Mouse (Mus musculus) MEL (cell line): ENCODE measurements around the gene Alas2. TPM values are rescaled to one million over a fixed set of nuclear protein-coding genes. Genes with fewer than 3 reads are reported as not detected.
A peak's percentile ranks its signal among the peaks of the same experiment; 100 is the strongest.

Experiments used
- DNase-seq: peaks from one replicate; pipeline ENCODE4 v3.0.0; 2011; ENCODE audit warnings: low read depth, low spot score
- H3K27ac ChIP-seq: 2 replicates; pipeline ENCODE4 v1.5.1; 2012; ENCODE audit warnings: low read depth, mild to moderate bottlenecking, control low read depth, low read length, moderate library complexity; ENCODE audit not compliant: control insufficient read depth
- H3K27me3 ChIP-seq, 2 experiments: fragments of 150-350 bp in 1 of 2; sonication (generic) in 1 of 2; 2 replicates each; pipeline ENCODE4 v1.6.1; 2012; ENCODE audit warnings: low read length in 2 of 2, mild to moderate bottlenecking in 2 of 2, improper control_type of control experiment in 1 of 2, moderate library complexity in 1 of 2; ENCODE audit not compliant: insufficient read depth in 2 of 2, control insufficient read depth in 1 of 2
- H3K36me3 ChIP-seq, 2 experiments: 2 replicates each; pipeline ENCODE4 v1.6.1; 2012 to 2014; ENCODE audit warnings: low read length in 2 of 2, improper control_type of control experiment in 1 of 2, inconsistent platforms in 1 of 2, mild to moderate bottlenecking in 1 of 2; ENCODE audit not compliant: insufficient read depth in 2 of 2, control insufficient read depth in 1 of 2
- H3K4me1 ChIP-seq, 2 experiments: fragments of 150-350 bp in 1 of 2; sonication (generic) in 1 of 2; 2 replicates each; pipeline ENCODE4 v1.6.1; 2012; ENCODE audit warnings: low read length in 2 of 2, improper control_type of control experiment in 1 of 2, mild to moderate bottlenecking in 1 of 2; ENCODE audit not compliant: insufficient read depth in 2 of 2, control insufficient read depth in 1 of 2
- H3K4me3 ChIP-seq, 2 experiments: fragments of 150-350 bp in 1 of 2; sonication (generic) in 1 of 2; 2 replicates each; pipeline ENCODE4 v1.5.1; 2012; ENCODE audit warnings: low read depth in 2 of 2, low read length in 2 of 2, mild to moderate bottlenecking in 2 of 2, moderate library complexity in 2 of 2, control low read depth in 1 of 2, improper control_type of control experiment in 1 of 2; ENCODE audit not compliant: control insufficient read depth in 1 of 2, insufficient read depth in 1 of 2
- H3K79me2 ChIP-seq: 2 replicates; pipeline ENCODE4 v1.6.1; 2012; ENCODE audit warnings: mild to moderate bottlenecking, low read length, moderate library complexity; ENCODE audit not compliant: control insufficient read depth, poor library complexity, insufficient read depth
- H3K9ac ChIP-seq: 2 replicates; pipeline ENCODE4 v1.6.1; 2012; ENCODE audit warnings: low read depth, mild to moderate bottlenecking, control low read depth, low read length, moderate library complexity; ENCODE audit not compliant: control insufficient read depth, poor library complexity, severe bottlenecking
- H3K9me3 ChIP-seq: fragments of 150-350 bp; sonication (generic); replicated peaks from 2 replicates; pipeline ENCODE4 v1.6.1; 2012; ENCODE audit warnings: mild to moderate bottlenecking, low read length, improper control_type of control experiment, moderate library complexity; ENCODE audit not compliant: insufficient read depth
- BHLHE40 ChIP-seq: IDR thresholded peaks from 2 replicates; pipeline ENCODE4 v1.6.1; 2012; ENCODE audit warnings: low read depth, mild to moderate bottlenecking, inconsistent platforms, low read length, improper control_type of control experiment, borderline replicate concordance
- CHD1 ChIP-seq: IDR thresholded peaks from 2 replicates; pipeline ENCODE4 v1.6.1; 2012; ENCODE audit warnings: low read depth, mild to moderate bottlenecking, inconsistent platforms, low read length, improper control_type of control experiment
- CHD2 ChIP-seq: IDR thresholded peaks from 2 replicates; pipeline ENCODE4 v1.6.1; 2011; ENCODE audit warnings: low read length, improper control_type of control experiment
- EP300 ChIP-seq, 2 experiments: IDR thresholded peaks; 2 replicates each; pipeline ENCODE4 v1.6.1; 2011; ENCODE audit warnings: improper control_type of control experiment in 2 of 2, low read length in 2 of 2, low read depth in 1 of 2, mild to moderate bottlenecking in 1 of 2
- ETS1 ChIP-seq: IDR thresholded peaks from 2 replicates; pipeline ENCODE4 v1.6.1; 2012; ENCODE audit warnings: low read depth, mild to moderate bottlenecking, inconsistent platforms, low read length, improper control_type of control experiment, moderate library complexity
- GATA1 ChIP-seq: IDR thresholded peaks from 2 replicates; pipeline ENCODE4 v1.6.1; 2011; ENCODE audit warnings: low read depth, low read length, improper control_type of control experiment
- JUND ChIP-seq: IDR thresholded peaks from 2 replicates; pipeline ENCODE4 v1.6.1; 2011; ENCODE audit warnings: low read depth, mild to moderate bottlenecking, improper control_type of control experiment, low read length
- KAT2A ChIP-seq: conservative IDR thresholded peaks from 2 replicates; pipeline ENCODE4 v1.6.1; 2012; ENCODE audit warnings: low read depth, low read length, improper control_type of control experiment, inconsistent platforms
- MAZ ChIP-seq: IDR thresholded peaks from 2 replicates; pipeline ENCODE4 v1.6.1; 2012; ENCODE audit warnings: low read depth, mild to moderate bottlenecking, inconsistent platforms, low read length, improper control_type of control experiment
- MEF2A ChIP-seq: IDR thresholded peaks from 2 replicates; pipeline ENCODE4 v1.6.1; 2014; ENCODE audit warnings: low read depth, mild to moderate bottlenecking, inconsistent platforms, low read length, improper control_type of control experiment; ENCODE audit not compliant: poor library complexity, insufficient replicate concordance, severe bottlenecking; ENCODE audit errors: extremely low read depth
- MXI1 ChIP-seq: IDR thresholded peaks from 2 replicates; pipeline ENCODE4 v1.6.1; 2011; ENCODE audit warnings: mild to moderate bottlenecking, low read depth, low read length, improper control_type of control experiment
- MYB ChIP-seq: IDR thresholded peaks from 2 replicates; pipeline ENCODE4 v1.6.1; 2011; ENCODE audit warnings: mild to moderate bottlenecking, low read depth, low read length, improper control_type of control experiment
- POLR2A ChIP-seq, 2 experiments: IDR thresholded peaks; 2 replicates each; pipeline ENCODE4 v1.6.1; 2011 to 2012; ENCODE audit warnings: low read length in 2 of 2, mild to moderate bottlenecking in 2 of 2, control low read depth in 1 of 2, improper control_type of control experiment in 1 of 2, low read depth in 1 of 2, moderate library complexity in 1 of 2; ENCODE audit not compliant: control insufficient read depth in 1 of 2, insufficient read depth in 1 of 2, poor library complexity in 1 of 2
- POLR2AphosphoS2 ChIP-seq: IDR thresholded peaks from 2 replicates; pipeline ENCODE4 v1.6.1; 2011; ENCODE audit warnings: low read length, improper control_type of control experiment
- RAD21 ChIP-seq: IDR thresholded peaks from 2 replicates; pipeline ENCODE4 v1.6.1; 2011; ENCODE audit warnings: mild to moderate bottlenecking, low read depth, low read length, improper control_type of control experiment
- RCOR1 ChIP-seq: IDR thresholded peaks from 2 replicates; pipeline ENCODE4 v1.6.1; 2012; ENCODE audit warnings: low read depth, mild to moderate bottlenecking, inconsistent platforms, low read length, improper control_type of control experiment
- SIN3A ChIP-seq: IDR thresholded peaks from 2 replicates; pipeline ENCODE4 v1.6.1; 2012; ENCODE audit warnings: low read length, improper control_type of control experiment, inconsistent platforms
- SMC3 ChIP-seq: IDR thresholded peaks from 2 replicates; pipeline ENCODE4 v1.6.1; 2011; ENCODE audit warnings: low read depth, low read length, improper control_type of control experiment
- TAL1 ChIP-seq: IDR thresholded peaks from 2 replicates; pipeline ENCODE4 v1.6.1; 2012; ENCODE audit warnings: mild to moderate bottlenecking, inconsistent platforms, low read length, moderate library complexity, mixed read lengths
- TCF12 ChIP-seq: IDR thresholded peaks from 2 replicates; pipeline ENCODE4 v1.6.1; 2014; ENCODE audit warnings: low read depth, mild to moderate bottlenecking, inconsistent platforms, low read length, improper control_type of control experiment, moderate library complexity
- UBTF ChIP-seq: IDR thresholded peaks from 2 replicates; pipeline ENCODE4 v1.6.1; 2012; ENCODE audit warnings: low read depth, mild to moderate bottlenecking, inconsistent platforms, low read length, improper control_type of control experiment, moderate library complexity, borderline replicate concordance; ENCODE audit not compliant: insufficient read depth
- USF1 ChIP-seq: IDR thresholded peaks from 2 replicates; pipeline ENCODE4 v1.6.1; 2014; ENCODE audit warnings: low read depth, mild to moderate bottlenecking, inconsistent platforms, low read length, improper control_type of control experiment, moderate library complexity
- USF2 ChIP-seq, 2 experiments: IDR thresholded peaks; 2 replicates each; pipeline ENCODE4 v1.6.1; 2011 to 2012; ENCODE audit warnings: improper control_type of control experiment in 2 of 2, low read length in 2 of 2, borderline replicate concordance in 1 of 2, inconsistent platforms in 1 of 2, low read depth in 1 of 2, mild to moderate bottlenecking in 1 of 2; ENCODE audit not compliant: insufficient read depth in 1 of 2
- polyA plus RNA-seq, 2 experiments: library from polyadenylated mRNA; stranded (reverse) in 1 of 2; unstranded in 1 of 2; fragments of >175 nt in 1 of 2; fragments of >200 nt in 1 of 2; gene quantifications; 2 replicates each; pipeline versions ENCODE4 v1.2.1 to v1.2.4; 2012; ENCODE audit warnings: low replicate concordance in 2 of 2, low read depth in 1 of 2; ENCODE audit not compliant: insufficient read length in 2 of 2, insufficient read depth in 1 of 2, missing spikeins in 1 of 2
- total RNA-seq: library from RNA; depleted of rRNA; stranded (reverse); fragments of 300-350 nt; gene quantifications from 2 replicates; pipeline ENCODE4 v1.2.3, GENCODE M21; 2012

Gene Alas2
- total and polyA plus RNA-seq, 3 experiments: 35.6 to 79.1 TPM; not detected in 1

DNA sequence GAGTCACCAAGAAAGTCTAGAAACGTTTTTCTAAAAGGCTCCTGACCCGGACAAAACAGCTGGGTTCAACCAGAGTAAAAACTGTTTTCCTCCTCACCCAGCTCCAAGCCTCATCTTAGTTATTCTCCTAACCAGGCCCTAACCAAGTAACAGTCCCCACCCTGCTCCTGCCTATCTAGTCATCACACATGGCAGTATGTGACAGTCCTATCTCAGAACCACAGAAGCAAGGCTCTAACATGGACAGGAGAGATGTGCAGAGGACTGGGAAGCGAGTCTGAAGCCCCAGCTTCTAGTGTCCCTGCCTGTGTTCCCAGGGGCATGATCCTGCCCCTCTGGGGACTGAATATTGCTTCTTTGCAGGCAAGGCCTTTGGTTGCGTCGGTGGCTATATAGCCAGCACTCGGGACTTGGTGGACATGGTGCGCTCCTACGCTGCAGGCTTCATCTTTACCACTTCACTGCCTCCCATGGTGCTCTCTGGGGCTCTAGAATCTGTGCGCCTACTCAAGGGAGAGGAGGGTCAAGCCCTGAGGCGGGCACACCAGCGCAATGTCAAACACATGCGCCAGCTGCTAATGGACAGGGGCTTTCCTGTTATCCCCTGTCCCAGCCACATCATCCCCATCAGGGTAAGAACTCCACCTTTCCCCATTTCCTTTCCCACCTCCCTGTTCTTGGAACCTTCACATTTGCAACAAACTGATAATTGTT lies 17.6 kb downstream of the Alas2 start:
- peak overlapping the region; percentile 50 for H3K27ac ChIP-seq
- peak; percentile 87 for DNase-seq
- TF ChIP-seq MXI1 (peak; percentile 29; the same call in 1 of the 2 replicates), SMC3 (no peak), KAT2A (no peak), CHD1 (no peak), BHLHE40 (no peak), ETS1 (peak; percentile 82), TAL1 (peak; percentile 97), MAZ (0 out of 2 replicates have a peak, but pooled peaks have one; percentile 27), JUND (no peak), RCOR1 (peak; percentile 82), USF1 (no peak), POLR2AphosphoS2 (no peak), MEF2A (no peak), USF2 (IDR thresholded peaks at IDR 0.05; ENCODE audit: borderline replicate concordance in 1 of 2, insufficient read depth in 1 of 2, low read depth in 1 of 2, low read length in 2 of 2) (no peak), UBTF (no peak), TCF12 (peak; percentile 97), SIN3A (peak; percentile 34; the same call in 1 of the 2 replicates), GATA1 (peak; percentile 92), RAD21 (no peak), CHD2 (no peak), EP300 (IDR thresholded peaks at IDR 0.05; ENCODE audit: low read depth in 1 of 2, low read length in 2 of 2) (peak; percentile 92 to 97), MYB (no peak), POLR2A (IDR thresholded peaks at IDR 0.05; ENCODE audit: control insufficient read depth in 1 of 2, insufficient read depth in 1 of 2, low read depth in 1 of 2, low read length in 2 of 2, poor library complexity in 1 of 2) (no peak)
- H3K9me3 ChIP-seq: no peaks in the 10 kb centered on the region
- H3K4me3 ChIP-seq: no peak overlapping the region
- H3K27me3 ChIP-seq: no peaks in the 10 kb centered on the region
- no peaks in the 10 kb centered on the region for H3K79me2 ChIP-seq
- H3K9ac ChIP-seq: no peak overlapping the region
- H3K4me1 ChIP-seq: peaks cover 16 to 26% of the 10 kb centered on the region in 2 experiments
- peaks cover 0 to 24% of the 10 kb centered on the region in 2 experiments; a peak in 2 of 4 replicates for H3K36me3 ChIP-seq
